Mouse (Mus musculus) cerebral cortex, adult 2 months (tissue): ENCODE results near the gene Prx.

Source experiments
- WGBS: fragments of 180-500 bp; shearing (Covaris S2); methylation state at CpG from one replicate; pipeline ENCODE4 v1.1.7; 2018; 5-methylcytosine and 5-hydroxymethylcytosine counted together

The Prx gene

DNA sequence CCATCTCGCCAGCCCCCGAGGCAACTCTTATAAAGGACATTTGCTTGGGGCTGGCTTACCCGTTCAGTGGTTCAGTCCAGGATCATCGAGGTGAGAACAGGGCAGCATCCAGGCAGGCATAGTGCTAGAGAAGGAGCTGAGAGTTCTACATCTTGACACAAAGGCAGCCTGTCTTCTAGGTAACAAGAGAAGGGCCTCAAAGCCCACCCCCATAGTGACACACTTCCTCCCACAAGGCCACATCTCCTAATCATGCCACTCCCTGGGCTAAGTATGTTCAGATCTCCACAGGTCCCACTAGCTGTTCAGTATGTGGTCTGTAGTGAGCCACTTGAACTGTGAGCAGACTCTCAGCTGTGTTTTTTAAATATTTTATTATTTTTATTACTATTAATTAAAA lies 15.3 kb upstream of the Prx start:
- whole genome bisulfite sequencing = 89% methylated on average over 4 of the region's 4 CpGs

DNA sequence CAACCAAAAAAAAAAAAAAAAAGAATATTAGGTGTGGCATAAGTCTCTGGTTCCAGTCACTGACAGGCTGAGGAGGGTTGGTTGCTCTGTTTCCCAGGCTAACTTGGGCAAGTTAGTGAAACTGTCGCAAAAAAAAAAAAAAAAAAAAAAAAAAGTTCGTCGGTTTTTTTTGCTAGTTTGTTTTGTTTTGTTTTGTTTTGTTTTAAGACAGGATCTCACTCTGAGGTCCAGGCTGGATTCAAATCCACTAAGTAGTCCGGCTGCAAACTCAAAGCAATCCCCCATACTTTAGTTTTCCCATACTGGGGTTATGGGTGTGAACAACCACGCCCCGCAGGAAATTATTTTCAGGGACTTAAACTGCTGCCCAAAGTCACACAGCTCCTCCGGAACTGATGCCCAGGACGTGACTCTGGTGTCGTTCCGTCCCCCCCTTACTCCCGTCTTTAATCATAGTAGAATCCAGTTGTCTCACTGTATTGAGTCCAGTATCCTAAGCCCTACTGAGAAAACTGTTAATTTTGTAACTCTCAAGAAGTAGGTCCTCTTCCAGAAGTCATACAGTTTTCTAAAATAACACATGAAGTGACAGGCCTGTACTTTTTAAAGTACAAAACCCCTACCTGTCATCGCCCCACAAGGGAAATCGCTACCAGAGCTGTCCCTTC lies 12.9 kb upstream of the Prx start:
- WGBS = 4% methylated on average over 13 of the region's 13 CpGs

DNA sequence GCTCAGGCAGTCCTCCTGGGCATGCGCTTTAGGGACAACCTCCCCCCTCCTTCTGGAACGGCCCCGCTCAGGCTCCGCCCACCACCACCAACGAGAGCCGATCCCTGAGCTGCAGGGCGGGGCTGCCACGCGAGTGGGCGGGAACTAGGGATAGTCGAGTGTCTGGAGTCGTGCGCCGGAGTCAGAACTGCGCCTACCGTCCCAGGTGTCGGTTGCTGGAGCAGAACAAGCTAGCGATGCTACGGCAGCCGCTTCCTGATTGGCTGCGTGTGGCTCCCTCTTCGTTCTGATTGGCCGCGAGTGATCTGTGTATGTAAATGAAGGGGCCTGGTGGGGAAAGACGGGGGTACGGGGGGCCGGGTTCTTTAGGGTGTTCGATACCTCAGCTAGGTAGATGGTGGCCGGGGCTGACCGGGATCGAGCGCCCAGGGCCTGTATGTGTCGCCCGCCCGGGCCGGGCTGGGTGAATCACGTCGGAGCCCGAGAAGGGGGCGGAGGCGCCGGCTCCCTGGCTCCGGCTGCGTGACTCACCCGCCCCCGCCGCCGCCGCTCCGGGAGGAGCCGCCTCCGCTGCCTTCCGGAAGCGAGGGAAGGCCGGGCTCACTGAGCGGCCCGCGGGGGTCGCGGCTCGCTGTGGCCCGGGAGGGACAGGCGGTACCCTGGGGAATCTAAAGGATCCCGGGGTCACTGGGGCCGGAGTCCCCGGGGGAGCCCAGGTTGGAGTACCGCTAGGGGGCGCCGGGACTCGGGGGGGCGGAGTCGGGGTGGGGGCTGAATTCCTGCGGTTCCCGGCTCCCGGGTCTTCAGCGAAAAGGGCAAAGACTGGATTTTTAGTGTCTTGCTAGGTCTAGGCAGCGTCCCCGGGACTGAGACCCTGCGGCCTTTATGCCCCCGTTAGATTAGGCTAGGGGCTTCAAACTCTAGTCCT lies 12.1 kb upstream of the Prx start, which contains the start of gene Sertad1:
Sertad1 (plus strand) TSS at position 141 of the 928 bp plus-strand sequence.
- 1% methylated on average over 80 of the region's 80 CpGs for WGBS

DNA sequence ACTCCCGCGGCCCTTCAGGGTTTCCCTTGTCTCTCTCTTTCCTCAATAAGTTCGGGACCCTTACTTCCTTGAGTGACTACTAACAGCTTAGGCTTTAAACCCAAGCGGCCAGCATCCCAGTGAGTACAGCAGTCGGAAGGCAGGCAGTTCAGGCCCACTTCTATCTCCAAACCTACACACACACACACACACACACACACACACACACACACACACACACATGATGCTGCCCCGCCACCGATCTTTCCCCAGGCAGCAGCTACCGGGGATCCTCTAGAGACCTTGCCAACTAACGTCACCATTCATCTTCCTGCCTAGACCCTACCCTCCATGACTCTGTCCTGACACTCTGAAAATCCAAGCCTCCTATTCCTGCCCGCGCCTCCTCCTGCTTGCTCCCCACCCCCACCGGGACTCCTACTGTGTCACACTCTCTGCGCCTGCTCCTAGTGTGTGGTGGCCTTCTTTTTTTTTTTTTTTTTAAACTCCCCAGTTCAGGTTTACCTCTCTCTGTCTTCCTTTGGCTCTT lies 11.3 kb upstream of the Prx start:
- WGBS = 4% methylated on average over 13 of the region's 13 CpGs

- 90% methylated on average over 25 of the region's 25 CpGs for WGBS
Observed at GRCm38 (mm10) chr7:27489270-27489869, 9.8 kb upstream of the Prx start.

DNA sequence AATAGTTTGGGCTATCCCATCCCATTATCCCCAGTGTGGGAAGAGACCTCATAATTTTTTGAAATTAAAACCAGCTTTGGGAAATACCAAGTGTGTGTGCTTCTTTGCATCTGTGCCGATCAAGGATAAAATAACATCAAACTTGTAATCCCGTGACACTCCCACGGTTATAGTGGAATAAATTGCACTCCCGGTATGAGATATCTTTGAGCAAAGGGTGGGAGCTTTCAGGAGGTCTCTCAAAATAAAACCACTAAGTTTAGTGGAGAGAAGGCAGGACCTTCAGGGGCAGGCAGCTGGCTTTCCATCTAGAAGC lies 8.9 kb upstream of the Prx start:
- 15% methylated on average over 4 of the region's 4 CpGs for WGBS

GRCm38 (mm10) chr7:27490543-27491329 lies 8.4 kb upstream of the Prx start:
- 2% methylated on average over 33 of the region's 33 CpGs for WGBS

GRCm38 (mm10) chr7:27491856-27492255 lies 7.3 kb upstream of the Prx start:
- 85% methylated on average over 7 of the region's 7 CpGs for WGBS

- WGBS = 66% methylated on average over 3 of the region's 3 CpGs
Observed at GRCm38 (mm10) chr7:27493022-27493421, 6.1 kb upstream of the Prx start.

GRCm38 (mm10) chr7:27493450-27493849 lies 5.7 kb upstream of the Prx start:
- 87% methylated on average over 5 of the region's 5 CpGs for WGBS

DNA sequence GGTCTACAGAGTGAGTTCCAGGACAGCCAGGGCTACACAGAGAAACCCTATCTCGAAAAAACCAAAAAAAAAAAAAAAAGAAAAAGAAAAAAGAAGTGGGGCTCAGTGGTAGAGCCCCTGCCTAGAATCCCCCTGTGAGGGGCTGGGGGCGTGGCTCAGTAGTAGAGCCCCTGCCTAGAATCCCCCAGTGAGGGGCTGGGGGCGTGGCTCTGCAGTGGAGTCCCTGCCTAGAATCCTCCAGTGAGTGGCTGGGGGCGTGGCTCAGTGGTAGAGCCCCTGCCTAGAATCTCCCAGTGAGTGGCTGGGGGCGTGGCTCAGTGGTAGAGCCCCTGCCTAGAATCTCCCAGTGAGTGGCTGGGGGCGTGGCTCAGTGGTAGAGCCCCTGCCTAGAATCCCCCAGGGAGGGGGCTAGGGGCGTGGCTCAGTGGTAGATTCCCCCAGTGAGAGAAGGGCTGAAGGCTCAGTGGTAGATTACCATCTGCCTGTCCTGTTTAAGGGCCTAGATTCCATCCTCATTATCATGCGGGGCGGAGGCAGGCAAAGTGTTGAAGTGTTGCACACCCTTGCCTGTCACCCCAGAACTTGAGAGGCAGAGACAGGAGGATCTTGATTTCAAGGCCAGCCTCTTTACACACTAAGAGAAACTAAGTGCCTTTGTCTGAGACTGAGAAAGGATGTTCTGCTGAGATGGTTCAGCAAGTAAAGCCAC lies 4.3 kb upstream of the Prx start:
- 90% methylated on average over 8 of the region's 9 CpGs for WGBS

- WGBS = 81% methylated on average over 4 of the region's 4 CpGs
Observed at GRCm38 (mm10) chr7:27501620-27502019, 2.5 kb downstream of the Prx start.

GRCm38 (mm10) chr7:27506765-27507370 lies 7.7 kb downstream of the Prx start:
- WGBS = 58% methylated on average over 9 of the region's 9 CpGs

GRCm38 (mm10) chr7:27507711-27508647 lies 8.9 kb downstream of the Prx start:
- under 1% methylated on average over 54 of the region's 54 CpGs for WGBS

DNA sequence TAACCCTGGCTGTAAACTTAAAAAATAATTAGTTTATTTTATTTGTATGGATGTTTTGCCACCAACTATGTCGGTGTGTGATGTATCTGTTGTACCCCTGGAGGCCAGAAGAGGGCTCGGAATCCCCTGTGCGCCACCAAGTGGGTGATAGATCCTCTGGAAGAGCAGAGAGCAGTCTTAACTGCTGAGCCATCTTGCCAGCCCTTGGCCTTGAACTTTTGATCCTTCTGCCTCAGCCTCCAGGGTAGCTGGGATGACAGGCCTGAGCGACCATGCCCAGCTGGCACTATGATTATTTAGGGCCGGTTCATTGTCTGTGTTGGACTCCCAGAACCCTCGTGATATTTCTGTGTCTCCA lies 9.5 kb downstream of the Prx start:
- WGBS = 20% methylated on average over 6 of the region's 6 CpGs

GRCm38 (mm10) chr7:27510809-27511208 lies 11.7 kb downstream of the Prx start:
- 88% methylated on average over 2 of the region's 2 CpGs for WGBS

DNA sequence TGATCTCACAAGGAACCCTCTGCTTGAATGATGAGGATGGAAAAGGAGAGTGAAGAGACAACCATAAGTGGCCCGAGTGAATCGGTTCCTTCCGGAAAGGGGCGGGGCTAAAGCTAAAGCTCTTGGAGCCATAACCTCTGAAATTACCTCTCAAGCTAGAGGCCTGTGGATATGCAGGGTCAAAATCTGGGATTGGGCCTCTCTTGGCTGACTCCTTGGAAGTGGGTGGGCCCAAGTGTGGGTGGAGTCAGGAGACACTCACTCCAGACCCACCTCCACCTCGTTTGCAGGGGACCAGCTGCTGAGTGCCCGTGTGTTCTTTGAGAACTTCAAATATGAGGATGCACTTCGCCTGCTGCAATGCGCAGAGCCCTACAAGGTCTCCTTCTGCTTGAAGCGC lies 15.8 kb downstream of the Prx start:
- WGBS = 81% methylated on average over 9 of the region's 9 CpGs

DNA sequence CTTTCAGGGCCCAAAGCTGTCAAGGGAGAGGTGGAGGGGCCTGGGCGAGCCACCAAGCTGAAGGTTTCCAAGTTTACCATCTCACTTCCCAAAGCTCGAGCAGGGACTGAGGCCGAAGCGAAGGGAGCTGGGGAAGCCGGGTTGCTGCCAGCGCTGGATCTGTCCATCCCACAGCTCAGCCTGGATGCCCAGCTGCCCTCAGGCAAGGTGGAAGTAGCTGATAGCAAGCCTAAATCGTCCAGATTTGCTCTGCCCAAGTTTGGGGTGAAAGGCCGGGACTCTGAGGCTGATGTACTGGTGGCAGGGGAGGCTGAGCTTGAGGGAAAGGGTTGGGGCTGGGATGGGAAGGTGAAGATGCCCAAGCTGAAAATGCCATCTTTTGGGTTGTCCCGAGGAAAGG lies 19.2 kb downstream of the Prx start:
- 88% methylated on average over 9 of the region's 9 CpGs for WGBS

DNA sequence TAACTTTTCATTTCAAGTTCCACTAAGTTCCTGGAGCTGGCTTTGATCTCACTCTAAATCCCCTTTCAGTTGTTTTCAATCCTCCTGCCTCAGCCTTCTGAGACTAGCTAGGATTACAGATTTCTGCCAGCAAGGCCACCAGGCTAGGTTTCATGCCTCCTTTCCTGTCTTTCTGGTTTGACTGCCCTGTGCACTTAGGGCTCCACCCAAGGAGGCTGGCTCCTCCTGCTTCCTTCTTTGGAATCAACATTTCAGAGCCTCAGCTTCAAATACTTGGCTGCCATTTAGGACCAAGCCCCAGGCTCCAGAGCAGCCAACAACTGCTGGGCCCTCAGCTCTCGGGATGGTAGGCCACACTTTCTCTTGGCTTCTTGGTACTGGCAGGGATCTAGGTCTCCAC lies 21.5 kb downstream of the Prx start:
- WGBS = 52% methylated on average over 1 of the region's 1 CpGs

DNA sequence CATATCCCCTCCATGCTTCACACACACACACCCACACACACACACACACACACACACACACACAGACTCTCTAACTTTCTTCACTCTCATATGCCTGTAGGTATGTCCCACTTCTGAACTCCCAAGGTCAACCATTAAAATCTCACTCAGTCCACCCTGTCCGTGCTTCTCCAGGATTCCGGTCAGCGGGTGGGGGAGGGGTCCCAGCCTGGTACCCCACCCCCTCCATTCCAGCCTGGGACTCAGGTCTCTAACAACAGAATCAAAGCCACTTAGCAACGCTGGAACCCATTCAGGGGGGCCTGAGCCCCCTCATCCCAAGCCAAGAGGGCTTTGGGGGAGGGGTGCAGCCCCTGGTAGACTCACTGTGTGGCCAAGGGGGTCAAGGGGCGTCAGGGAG lies 23.8 kb downstream of the Prx start, which contains the start of gene Hipk4:
Hipk4 (plus strand) TSS at position 301 of the 400 bp plus-strand sequence.
- 65% methylated on average over 5 of the region's 5 CpGs for WGBS
